Mouse (Mus musculus) heart, adult 2 months (tissue): ENCODE results near the gene Sctr.

ENCODE experiments used
- CTCF ChIP-seq: fragments of 200-600 bp; IDR thresholded peaks from 2 replicates; pipeline ENCODE4 v1.8.1; 2022; ENCODE audit warnings: antibody characterized with exemption, mild to moderate bottlenecking, moderate library complexity
- EP300 ChIP-seq: fragments of 200-500 bp; IDR thresholded peaks from 2 replicates; pipeline ENCODE4 v1.6.1; 2011; ENCODE audit warnings: low read depth, low read length, control low read depth; ENCODE audit not compliant: insufficient read depth

GRCm38 (mm10) chr1:120035456-120036034 lies 28.9 kb downstream of the Sctr start:
- TF ChIP-seq CTCF (no peak), EP300 (no peak)
